Mouse (Mus musculus) intestine, embryonic 15.5 days (tissue): Measurements from ENCODE around the gene Ormdl3. TPM values are rescaled to one million over a fixed set of nuclear protein-coding genes. Genes with fewer than 3 reads are reported as not detected.
A peak's percentile ranks its signal among the peaks of the same experiment; 100 is the strongest.

Experiments
- ATAC-seq: fragments of 200-750 bp; cut with Nextera tagmentation; 2 replicates; pipeline ENCODE4 v1.8.0; 2017; ENCODE audit warnings: moderate TSS enrichment, moderate library complexity
- H3K27ac ChIP-seq: fragments of 300-500 bp; sonication (generic); 2 replicates; pipeline ENCODE4 v1.5.1; 2015; ENCODE audit warnings: mild to moderate bottlenecking, inconsistent platforms
- H3K27me3 ChIP-seq: fragments of 300-500 bp; sonication (generic); replicated peaks from 2 replicates; pipeline ENCODE4 v1.6.1; 2015; ENCODE audit warnings: inconsistent platforms
- H3K36me3 ChIP-seq: fragments of 300-500 bp; sonication (generic); 2 replicates; pipeline ENCODE4 v1.6.1; 2015; ENCODE audit warnings: inconsistent platforms
- H3K4me1 ChIP-seq: fragments of 300-500 bp; sonication (generic); replicated peaks from 2 replicates; pipeline ENCODE4 v1.6.1; 2015; ENCODE audit warnings: inconsistent platforms
- H3K4me2 ChIP-seq: fragments of 300-500 bp; sonication (generic); replicated peaks from 2 replicates; pipeline ENCODE4 v1.6.1; 2015; ENCODE audit warnings: mild to moderate bottlenecking, inconsistent platforms
- H3K4me3 ChIP-seq: fragments of 300-500 bp; sonication (generic); replicated peaks from 2 replicates; pipeline ENCODE4 v1.5.1; 2015; ENCODE audit warnings: inconsistent platforms
- H3K9ac ChIP-seq: fragments of 300-500 bp; sonication (generic); 2 replicates; pipeline ENCODE4 v1.6.1; 2015; ENCODE audit warnings: inconsistent platforms
- H3K9me3 ChIP-seq: fragments of 300-500 bp; sonication (generic); 2 replicates; pipeline ENCODE4 v1.6.1; 2016; ENCODE audit warnings: inconsistent platforms
- WGBS: fragments of 180-500 bp; shearing (Covaris S2); methylation state at CpG from one replicate; pipeline ENCODE4 v1.1.7; 2015; 5-methylcytosine and 5-hydroxymethylcytosine counted together
- polyA plus RNA-seq: library from polyadenylated mRNA; unstranded; fragments of >200 nt; fragmentation: Nextera tagmentation; extraction: Ambion mirVana; gene quantifications from 2 replicates; pipeline ENCODE4 v1.2.1, GENCODE M21; 2015

The Ormdl3 gene
- polyA plus RNA-seq, 1 experiment from 2014 or later = 50.5 TPM

GRCm38 (mm10) chr11:98602090-98602690 lies 15.0 kb upstream of the Ormdl3 start:
- Histone ChIP-seq H3K9me3 (no peaks in the 10 kb centered on the region), H3K4me3 (peak overlapping the region; percentile 40), H3K4me2 (peak overlapping the region; percentile 69), H3K36me3 (no peaks in the 10 kb centered on the region), H3K4me1 (peaks cover 11% of the 10 kb centered on the region; the same call in 1 of the 2 replicates), H3K9ac (0 out of 2 replicates have a peak overlapping the region, but pooled peaks have one; percentile 6), H3K27ac (no peak overlapping the region), H3K27me3 (peaks cover 12% of the 10 kb centered on the region)
- WGBS = 2% methylated on average over 20 of the region's 20 CpGs
- ATAC-seq = peak; percentile 85

- Histone ChIP-seq H3K27ac (no peak overlapping the region), H3K4me3 (no peak overlapping the region), H3K36me3 (no peaks in the 10 kb centered on the region), H3K4me1 (peaks cover 11% of the 10 kb centered on the region; the same call in 1 of the 2 replicates), H3K9ac (no peak overlapping the region), H3K27me3 (peaks cover 12% of the 10 kb centered on the region), H3K4me2 (no peak overlapping the region), H3K9me3 (no peaks in the 10 kb centered on the region)
- 35% methylated on average over 18 of the region's 18 CpGs for WGBS
- ATAC-seq = no peak
These were observed 12.1 kb upstream of the Ormdl3 start for GRCm38 (mm10) chr11:98599291-98599690.

- Histone ChIP-seq H3K9ac (no peak overlapping the region), H3K9me3 (no peaks in the 10 kb centered on the region), H3K4me3 (no peak overlapping the region), H3K4me2 (no peak overlapping the region), H3K4me1 (peaks cover 11% of the 10 kb centered on the region; the same call in 1 of the 2 replicates), H3K36me3 (no peaks in the 10 kb centered on the region), H3K27me3 (peaks cover 12% of the 10 kb centered on the region), H3K27ac (no peak overlapping the region)
- no peak for ATAC-seq
- WGBS = 67% methylated on average over 18 of the region's 18 CpGs
These were observed 11.7 kb upstream of the Ormdl3 start for GRCm38 (mm10) chr11:98598851-98599290.

GRCm38 (mm10) chr11:98597991-98598390 lies 10.8 kb upstream of the Ormdl3 start, which contains the start of gene Lrrc3c:
Gene Lrrc3c, plus strand, starts transcription at chr11:98598291.
- no peak within 1 kb of the TSS for H3K4me3 ChIP-seq
- ATAC-seq = no peak
- H3K27ac ChIP-seq = no peak within 1 kb of the TSS
- H3K36me3 ChIP-seq = no peaks in the 10 kb centered on the region
- H3K4me2 ChIP-seq = no peak within 1 kb of the TSS
- peaks cover 11% of the 10 kb centered on the region; the same call in 1 of the 2 replicates for H3K4me1 ChIP-seq
- no peaks in the 10 kb centered on the region for H3K9me3 ChIP-seq
- WGBS = 72% methylated on average over 8 of the region's 8 CpGs
- no peak within 1 kb of the TSS for H3K9ac ChIP-seq
- peaks cover 12% of the 10 kb centered on the region for H3K27me3 ChIP-seq

- Histone ChIP-seq H3K4me3 (no peak overlapping the region), H3K36me3 (no peaks in the 10 kb centered on the region), H3K4me1 (peaks cover 10% of the 10 kb centered on the region; the same call in 1 of the 2 replicates), H3K9ac (no peak overlapping the region), H3K4me2 (no peak overlapping the region), H3K9me3 (no peaks in the 10 kb centered on the region), H3K27me3 (peaks cover 12% of the 10 kb centered on the region), H3K27ac (no peak overlapping the region)
- WGBS = 42% methylated on average over 5 of the region's 6 CpGs
- ATAC-seq = 0 out of 2 replicates have a peak, but pooled peaks have one; percentile 26
These were observed 10.2 kb upstream of the Ormdl3 start for GRCm38 (mm10) chr11:98597363-98597762.

GRCm38 (mm10) chr11:98595955-98596354 lies 8.8 kb upstream of the Ormdl3 start:
- 55% methylated on average over 3 of the region's 3 CpGs for WGBS
- H3K9me3 ChIP-seq = no peaks in the 10 kb centered on the region

GRCm38 (mm10) chr11:98595473-98595872 lies 8.3 kb upstream of the Ormdl3 start:
- no peaks in the 10 kb centered on the region for H3K9me3 ChIP-seq
- H3K4me3 ChIP-seq = no peak overlapping the region
- H3K27ac ChIP-seq = no peak overlapping the region
- peaks cover 12% of the 10 kb centered on the region for H3K27me3 ChIP-seq
- ATAC-seq = no peak
- WGBS = 74% methylated on average over 10 of the region's 10 CpGs
- H3K4me2 ChIP-seq = no peak overlapping the region
- H3K4me1 ChIP-seq = 0 out of 2 replicates have a peak, but pooled peaks cover 5% of the 10 kb centered on the region
- H3K36me3 ChIP-seq = no peaks in the 10 kb centered on the region
- no peak overlapping the region for H3K9ac ChIP-seq

More at GRCm38 (mm10) chr11:98595955-98596354, 8.8 kb upstream of the Ormdl3 start:
- Histone ChIP-seq H3K4me2 (no peak overlapping the region), H3K27ac (no peak overlapping the region), H3K4me3 (no peak overlapping the region), H3K4me1 (0 out of 2 replicates have a peak, but pooled peaks cover 5% of the 10 kb centered on the region), H3K36me3 (no peaks in the 10 kb centered on the region), H3K27me3 (peaks cover 12% of the 10 kb centered on the region), H3K9ac (no peak overlapping the region)
- no peak for ATAC-seq

GRCm38 (mm10) chr11:98595021-98595420 lies 7.9 kb upstream of the Ormdl3 start:
- Histone ChIP-seq H3K4me3 (no peak overlapping the region), H3K36me3 (no peaks in the 10 kb centered on the region), H3K4me2 (no peak overlapping the region), H3K9ac (no peak overlapping the region), H3K9me3 (no peaks in the 10 kb centered on the region), H3K27me3 (peaks cover 12% of the 10 kb centered on the region), H3K4me1 (0 out of 2 replicates have a peak, but pooled peaks cover 5% of the 10 kb centered on the region), H3K27ac (no peak overlapping the region)
- 71% methylated on average over 6 of the region's 6 CpGs for WGBS
- no peak for ATAC-seq

GRCm38 (mm10) chr11:98590548-98591445 lies 3.6 kb upstream of the Ormdl3 start:
- no peak overlapping the region for H3K9ac ChIP-seq
- H3K27ac ChIP-seq = no peak overlapping the region
- peaks cover 27% of the 10 kb centered on the region for H3K4me1 ChIP-seq
- no peaks in the 10 kb centered on the region for H3K36me3 ChIP-seq
- 63% methylated on average over 19 of the region's 19 CpGs for WGBS
- H3K4me2 ChIP-seq = no peak overlapping the region
- no peak overlapping the region for H3K4me3 ChIP-seq
- H3K9me3 ChIP-seq = no peaks in the 10 kb centered on the region
- no peaks in the 10 kb centered on the region for H3K27me3 ChIP-seq
- ATAC-seq = no peak

GRCm38 (mm10) chr11:98589306-98589705 lies 2.1 kb upstream of the Ormdl3 start:
- H3K4me2 ChIP-seq = no peak overlapping the region
- peak overlapping the region; percentile 51; the same call in 1 of the 2 replicates for H3K27ac ChIP-seq
- H3K27me3 ChIP-seq = no peaks in the 10 kb centered on the region
- peaks cover 39% of the 10 kb centered on the region for H3K4me1 ChIP-seq
- no peak overlapping the region for H3K9ac ChIP-seq
- H3K4me3 ChIP-seq = no peak overlapping the region
- 79% methylated on average over 8 of the region's 8 CpGs for WGBS
- H3K9me3 ChIP-seq = no peaks in the 10 kb centered on the region
- ATAC-seq = no peak
- no peaks in the 10 kb centered on the region for H3K36me3 ChIP-seq

- Histone ChIP-seq H3K4me1 (peaks cover 41% of the 10 kb centered on the region), H3K36me3 (no peaks in the 10 kb centered on the region), H3K4me2 (peak overlapping the region; percentile 67), H3K4me3 (no peak overlapping the region), H3K27me3 (no peaks in the 10 kb centered on the region), H3K9ac (no peak overlapping the region), H3K9me3 (no peaks in the 10 kb centered on the region), H3K27ac (peak overlapping the region; percentile 92)
- 61% methylated on average over 6 of the region's 6 CpGs for WGBS
- no peak for ATAC-seq
These were observed 1.7 kb upstream of the Ormdl3 start for GRCm38 (mm10) chr11:98588833-98589281.
